Mouse (Mus musculus) brown adipose tissue, adult 24 weeks (tissue): ENCODE measurements around the gene Lrrc32. TPM values are rescaled to one million over a fixed set of nuclear protein-coding genes. Genes with fewer than 3 reads are reported as not detected.

Experiments used
- H3K27ac ChIP-seq: fragments of 200-500 bp; replicated peaks from 2 replicates; pipeline ENCODE4 v1.5.1; 2012; ENCODE audit warnings: low read depth, mild to moderate bottlenecking, low read length
- H3K4me1 ChIP-seq: fragments of 200-500 bp; 2 replicates; pipeline ENCODE4 v1.6.1; 2012; ENCODE audit warnings: low read length, mixed read lengths; ENCODE audit not compliant: control insufficient read depth, insufficient read depth, insufficient read length
- H3K4me3 ChIP-seq: fragments of 200-500 bp; 2 replicates; pipeline ENCODE4 v1.5.1; 2012; ENCODE audit warnings: low read depth, mild to moderate bottlenecking, low read length, moderate library complexity; ENCODE audit not compliant: insufficient read depth
- polyA plus RNA-seq: library from polyadenylated mRNA; stranded (reverse); fragments of >200 nt; gene quantifications from 2 replicates; pipeline ENCODE4 v1.2.4, GENCODE M21; 2012; ENCODE audit not compliant: missing spikeins, insufficient read depth, insufficient read length

Gene Lrrc32
- polyA plus RNA-seq, 1 experiment = 5.1 TPM

GRCm38 (mm10) chr7:98523070-98523812 lies 34.2 kb downstream of the Lrrc32 start:
- peaks cover 25% of the 10 kb centered on the region for H3K4me1 ChIP-seq
- no peak overlapping the region for H3K4me3 ChIP-seq
- peak overlapping the region; percentile 96 for H3K27ac ChIP-seq

DNA sequence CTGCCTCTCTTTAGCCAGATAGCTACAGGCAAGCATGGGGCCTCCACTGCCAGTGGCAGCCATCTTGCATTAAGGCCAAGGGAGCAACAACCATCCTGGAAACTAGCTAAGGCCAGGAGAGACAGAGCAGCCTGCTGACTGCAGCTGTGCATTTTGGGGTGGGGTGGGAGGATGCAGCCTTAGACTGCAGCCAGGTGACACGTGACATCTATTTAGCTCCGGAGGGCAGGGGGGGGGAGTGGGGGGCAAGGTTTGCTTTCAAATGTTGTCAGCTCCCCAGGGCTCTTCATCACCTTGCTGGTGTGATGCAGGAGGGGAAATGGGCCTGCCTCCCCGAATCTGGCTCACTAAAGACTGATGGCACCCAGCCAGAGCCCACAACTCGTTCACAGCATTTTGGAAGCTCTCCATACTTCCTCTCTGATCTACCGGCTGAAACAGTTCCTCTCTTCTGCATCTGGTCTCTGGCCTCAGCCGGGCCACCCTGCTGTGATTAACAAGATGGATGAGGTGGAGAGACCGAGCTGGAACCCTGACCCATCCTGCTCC lies 34.8 kb downstream of the Lrrc32 start:
- Histone ChIP-seq H3K4me3 (no peak overlapping the region), H3K4me1 (peaks cover 25% of the 10 kb centered on the region), H3K27ac (peak overlapping the region; percentile 96)

GRCm38 (mm10) chr7:98524401-98524800 lies 35.3 kb downstream of the Lrrc32 start:
- peak overlapping the region; percentile 29 for H3K27ac ChIP-seq
- H3K4me1 ChIP-seq = peaks cover 25% of the 10 kb centered on the region
- H3K4me3 ChIP-seq = no peak overlapping the region

DNA sequence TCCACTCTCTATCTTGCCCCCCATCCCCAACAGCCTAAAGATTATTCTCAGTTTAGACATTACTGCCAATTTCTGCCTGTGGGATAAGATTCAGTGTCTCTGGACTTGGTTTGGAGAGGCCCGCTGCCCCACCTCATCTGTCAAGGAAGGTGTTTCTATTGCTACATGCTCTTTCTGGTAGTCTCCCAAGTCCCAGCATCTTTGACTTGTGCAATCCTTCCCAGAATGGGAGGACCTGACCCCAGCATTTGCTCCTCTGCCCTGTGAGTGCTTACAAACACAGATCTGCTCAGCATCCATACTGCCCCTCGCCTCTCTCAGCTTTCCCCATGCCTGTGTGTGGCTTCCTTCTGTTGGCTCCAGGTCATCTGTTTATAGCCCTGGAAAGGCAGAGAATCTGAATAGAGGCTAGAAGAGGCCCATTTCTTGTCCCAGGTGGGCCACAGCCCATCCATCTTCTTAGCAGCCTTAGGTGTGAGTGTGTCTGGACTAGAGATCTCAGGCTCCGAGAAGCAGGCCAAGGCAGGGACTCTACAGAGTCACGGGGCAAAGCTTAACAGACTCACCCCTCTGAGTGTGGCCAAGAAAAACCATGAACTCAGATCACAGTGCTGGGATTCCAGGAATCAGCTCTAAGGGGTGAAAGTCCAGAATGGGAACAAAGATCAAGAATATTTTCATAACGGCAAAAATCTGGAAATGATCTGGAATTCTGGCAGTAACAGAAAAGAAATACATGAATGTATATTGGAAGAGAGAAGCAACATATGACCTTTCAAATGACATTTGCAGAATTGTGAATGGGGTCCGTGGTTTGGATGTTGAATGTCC lies 36.0 kb downstream of the Lrrc32 start:
- Histone ChIP-seq H3K4me3 (no peak overlapping the region), H3K27ac (no peak overlapping the region; the same call in 1 of the 2 replicates), H3K4me1 (peaks cover 25% of the 10 kb centered on the region)

DNA sequence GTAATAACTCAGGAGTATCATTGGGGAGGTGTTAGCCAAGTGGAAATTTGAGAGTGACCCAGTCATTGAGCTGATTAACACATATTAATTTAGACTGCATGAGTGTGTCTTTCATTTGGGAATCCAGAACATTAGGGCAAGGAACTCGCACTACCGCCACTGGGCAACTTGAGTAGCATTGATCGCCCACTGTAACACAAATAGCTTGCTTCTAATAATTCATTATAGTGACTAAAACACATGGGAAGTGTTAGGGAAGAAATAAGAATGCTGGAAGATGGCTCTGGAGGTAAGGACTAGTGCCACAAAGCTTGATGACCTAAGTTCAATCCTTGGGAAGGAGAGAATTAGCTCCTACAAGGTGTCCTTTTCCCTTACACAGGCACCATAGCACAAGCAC lies 38.0 kb downstream of the Lrrc32 start:
- H3K4me3 ChIP-seq = no peak overlapping the region
- H3K27ac ChIP-seq = no peak overlapping the region
- H3K4me1 ChIP-seq = peaks cover 26% of the 10 kb centered on the region

GRCm38 (mm10) chr7:98531612-98532011 lies 42.5 kb downstream of the Lrrc32 start:
- Histone ChIP-seq H3K4me1 (peaks cover 11% of the 10 kb centered on the region; the same call in 1 of the 2 replicates), H3K27ac (peak overlapping the region; percentile 64), H3K4me3 (no peak overlapping the region)

GRCm38 (mm10) chr7:98532981-98533380 lies 43.9 kb downstream of the Lrrc32 start:
- no peak overlapping the region for H3K27ac ChIP-seq
- H3K4me1 ChIP-seq = peaks cover 11% of the 10 kb centered on the region; the same call in 1 of the 2 replicates
- no peak overlapping the region for H3K4me3 ChIP-seq

GRCm38 (mm10) chr7:98534432-98534855 lies 45.4 kb downstream of the Lrrc32 start:
- Histone ChIP-seq H3K4me3 (no peak overlapping the region), H3K4me1 (peaks cover 11% of the 10 kb centered on the region; the same call in 1 of the 2 replicates), H3K27ac (no peak overlapping the region)

GRCm38 (mm10) chr7:98535191-98535590 lies 46.1 kb downstream of the Lrrc32 start:
- H3K4me3 ChIP-seq = no peak overlapping the region
- no peak overlapping the region for H3K27ac ChIP-seq
- peaks cover 11% of the 10 kb centered on the region; the same call in 1 of the 2 replicates for H3K4me1 ChIP-seq

DNA sequence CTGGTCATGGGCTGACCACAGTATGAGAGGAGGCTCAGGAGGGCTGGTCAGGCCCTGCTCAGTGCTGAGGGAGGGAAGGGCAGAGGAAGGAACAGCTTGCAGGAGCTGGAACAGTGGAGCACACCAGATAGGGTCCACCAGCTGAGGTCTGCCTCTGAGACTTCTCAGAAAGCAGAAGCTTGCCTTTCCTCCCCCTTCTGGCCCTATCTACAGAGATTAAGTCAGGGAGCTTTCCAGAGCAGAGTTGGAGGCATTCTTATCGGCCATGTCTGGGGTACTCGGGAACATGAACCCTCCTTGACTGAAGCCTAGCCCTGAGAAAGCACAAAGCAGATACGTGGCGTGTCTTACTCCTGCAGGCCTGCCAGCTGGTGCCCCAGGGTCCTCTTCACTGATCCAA lies 46.8 kb downstream of the Lrrc32 start:
- Histone ChIP-seq H3K4me1 (peaks cover 11% of the 10 kb centered on the region; the same call in 1 of the 2 replicates), H3K27ac (no peak overlapping the region), H3K4me3 (no peak overlapping the region)

GRCm38 (mm10) chr7:98537210-98537966 lies 48.3 kb downstream of the Lrrc32 start:
- Histone ChIP-seq H3K4me1 (peaks cover 8% of the 10 kb centered on the region; the same call in 1 of the 2 replicates), H3K4me3 (no peak overlapping the region), H3K27ac (no peak overlapping the region)

GRCm38 (mm10) chr7:98537967-98538573 lies 49.0 kb downstream of the Lrrc32 start:
- Histone ChIP-seq H3K4me3 (no peak overlapping the region), H3K4me1 (peaks cover 8% of the 10 kb centered on the region; the same call in 1 of the 2 replicates), H3K27ac (no peak overlapping the region)

GRCm38 (mm10) chr7:98540879-98541278 lies 51.8 kb downstream of the Lrrc32 start:
- Histone ChIP-seq H3K4me3 (no peak overlapping the region), H3K27ac (no peak overlapping the region), H3K4me1 (peaks cover 12% of the 10 kb centered on the region)

DNA sequence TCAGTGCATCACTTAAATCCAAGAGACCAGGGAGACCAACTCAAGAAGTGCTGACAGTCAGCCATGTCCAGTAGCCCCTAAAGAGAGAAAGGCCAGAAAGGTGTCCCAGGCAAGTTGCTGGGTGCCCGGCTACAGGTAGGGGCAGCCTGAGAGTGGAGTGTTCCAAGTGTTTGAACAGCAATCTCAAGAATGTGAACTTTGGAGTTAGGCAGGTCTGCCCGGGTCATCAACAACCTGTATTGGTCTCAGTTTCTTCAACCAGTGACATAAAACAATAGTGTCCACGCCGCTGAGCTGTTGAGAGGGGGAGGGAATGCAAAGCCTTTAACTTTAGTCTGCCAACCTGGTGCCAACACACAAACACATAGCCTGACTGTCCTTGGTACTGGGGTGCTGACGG lies 52.5 kb downstream of the Lrrc32 start:
- H3K27ac ChIP-seq = 0 out of 2 replicates have a peak overlapping the region, but pooled peaks have one; percentile 72
- H3K4me3 ChIP-seq = no peak overlapping the region
- H3K4me1 ChIP-seq = peaks cover 12% of the 10 kb centered on the region
